Comparison of ENCODE assay signal across 17 mouse cellular contexts in genomic region chr5:103174607-103175006, GRCm38 (mm10). TPM values are rescaled to one million over a fixed set of nuclear protein-coding genes. Genes with fewer than 3 reads are reported as not detected.
DNase-seq lines count a peak whose midpoint lies in the region; ATAC-seq and TF ChIP-seq lines count a peak whose summit lies in the region.
"Had no signal": no experiment of that assay in that cellular context is flagged by ENCODE, and none has a peak within 500 bp of the region (broad histone marks: within the 10 kb centered on the region; RNA-seq: fewer than 3 reads in every experiment).

No protein-coding gene starts in this region.

- peaks cover 19% of the 10 kb centered on the region for H3K4me1 ChIP-seq in hindbrain, embryonic 14.5 days (replicated peaks; ENCODE audit: control insufficient read depth, insufficient read depth, low read length)
- H3K4me1 ChIP-seq in hindbrain, embryonic 12.5 days = peaks cover 20% of the 10 kb centered on the region
- H3K4me1 ChIP-seq: lung, embryonic 15.5 days; megakaryocyte, embryonic 14.5 days had no signal

- 0 out of 2 replicates have a peak, but pooled peaks cover 3% of the 10 kb centered on the region for H3K9me3 ChIP-seq in hindbrain, embryonic 14.5 days (ENCODE audit: control insufficient read depth, low read length)
- peaks cover 7% of the 10 kb centered on the region; the same call in 1 of the 2 replicates for H3K9me3 ChIP-seq in hindbrain, embryonic 12.5 days (replicated peaks)
- H3K9me3 ChIP-seq: embryonic facial prominence, embryonic 13.5 days; lung, embryonic 15.5 days had no signal

- no peaks in the 10 kb centered on the region for H3K36me3 ChIP-seq in hindbrain, embryonic 14.5 days (replicated peaks; ENCODE audit: control insufficient read depth, insufficient read depth)
- no peaks in the 10 kb centered on the region for H3K36me3 ChIP-seq in hindbrain, embryonic 12.5 days
- H3K36me3 ChIP-seq: embryonic facial prominence, embryonic 13.5 days; G1E; lung, embryonic 15.5 days had no signal

- DNase-seq in hindbrain, embryonic 14.5 days (ENCODE audit: low spot score) = no peak
- peak; percentile 45 to 53 for DNase-seq in layer of hippocampus, postnatal 36 days
- DNase-seq in retina, embryonic 14.5 days (ENCODE audit: low spot score) = peak; percentile 37
- no peak for DNase-seq in gastrocnemius, adult 2 months
- no peak for DNase-seq in testis, postnatal 14 days (ENCODE audit: low spot score)
- no peak for DNase-seq in c-Kit-positive CD71-positive TER-119-positive erythroid progenitor cells, embryonic 14.5 days (ENCODE audit: low spot score)
- DNase-seq: adrenal gland, postnatal 36 days; heart, postnatal 4 days; kidney, adult 11 months; kidney, postnatal 4 days had no signal

- no peak for ATAC-seq in hindbrain, embryonic 14.5 days (ENCODE audit: low FRiP score)
- no peak for ATAC-seq in hindbrain, embryonic 12.5 days (ENCODE audit: low FRiP score)
- ATAC-seq in frontal cortex, adult (ENCODE audit: low TSS enrichment) = peak; percentile 85

- TF ChIP-seq CTCF in gastrocnemius, adult 2 months (IDR thresholded peaks at IDR 0.05) = no peak

- H3K4me2 ChIP-seq in hindbrain, embryonic 14.5 days (replicated peaks) = no peak overlapping the region
- H3K4me2 ChIP-seq in hindbrain, embryonic 12.5 days (replicated peaks) = no peak overlapping the region
- H3K4me2 ChIP-seq: embryonic facial prominence, embryonic 13.5 days; lung, embryonic 15.5 days had no signal

- no peaks in the 10 kb centered on the region for H3K27me3 ChIP-seq in hindbrain, embryonic 14.5 days (ENCODE audit: control insufficient read depth, insufficient read depth, low read length)
- no peaks in the 10 kb centered on the region for H3K27me3 ChIP-seq in hindbrain, embryonic 12.5 days
- H3K27me3 ChIP-seq: embryonic facial prominence, embryonic 13.5 days; lung, embryonic 15.5 days; megakaryocyte, embryonic 14.5 days had no signal

- 40% methylated on average over 7 of the region's 7 CpGs for WGBS in hindbrain, embryonic 14.5 days
- WGBS in hindbrain, embryonic 12.5 days = 57% methylated on average over 7 of the region's 7 CpGs

- intact Hi-C loops in gastrocnemius, adult 2 months (cut with DNase I) = no loop called here

- H3K9ac ChIP-seq in hindbrain, embryonic 14.5 days = no peak overlapping the region
- H3K9ac ChIP-seq in hindbrain, embryonic 12.5 days = no peak overlapping the region
- H3K9ac ChIP-seq: embryonic facial prominence, embryonic 13.5 days; lung, embryonic 15.5 days had no signal

- H3K27ac ChIP-seq in hindbrain, embryonic 14.5 days = 0 out of 2 replicates have a peak overlapping the region, but pooled peaks have one; percentile 38
- H3K27ac ChIP-seq in hindbrain, embryonic 12.5 days = no peak overlapping the region
- no peak overlapping the region for H3K27ac ChIP-seq in gastrocnemius, adult 2 months
- H3K27ac ChIP-seq: embryonic facial prominence, embryonic 13.5 days; lung, embryonic 15.5 days had no signal

- H3K4me3 ChIP-seq in hindbrain, embryonic 14.5 days (replicated peaks; ENCODE audit: low read length) = no peak overlapping the region
- H3K4me3 ChIP-seq in hindbrain, embryonic 12.5 days = no peak overlapping the region
- no peak overlapping the region for H3K4me3 ChIP-seq in gastrocnemius, adult 2 months
- H3K4me3 ChIP-seq: embryonic facial prominence, embryonic 13.5 days; lung, embryonic 15.5 days; megakaryocyte, embryonic 14.5 days had no signal

RNA-seq across cellular contexts. Expression of gene Mapk10, which starts 36.5 kb away (rescaled TPM):
- polyA plus RNA-seq in hindbrain, embryonic 14.5 days (2014; fragmentation: Nextera tagmentation; extraction: Ambion mirVana) = 86.6 and 107 TPM in 2 replicates
- polyA plus RNA-seq in hindbrain, embryonic 12.5 days (2016; fragmentation: Nextera tagmentation; extraction: Ambion mirVana) = 77.6 and 91.8 TPM in 2 replicates
- 100 to 1,000 TPM; 417 to 454 TPM for total RNA-seq in layer of hippocampus, postnatal 36 days (2021)
- 1 to 10 TPM; 1.1 to 1.2 TPM for total RNA-seq in gastrocnemius, adult 2 months (2021)
- total RNA-seq: liver, adult 2 months had no signal
- polyA plus RNA-seq: G1E; liver, adult 2 months had no signal

Comparison
In these comparisons a context has a peak if more than half of its experiments do, and no peak if none do; other contexts are left out.
1. DNase-seq: peak in layer of hippocampus, postnatal 36 days (2 of 2) and retina, embryonic 14.5 days (single experiment); none in hindbrain, embryonic 14.5 days (single experiment), gastrocnemius, adult 2 months (single experiment), testis, postnatal 14 days (single experiment) and c-Kit-positive CD71-positive TER-119-positive erythroid progenitor cells, embryonic 14.5 days (single experiment).
2. RNA of gene Mapk10, which starts 36.5 kb away (total RNA-seq): 417 to 454 TPM in layer of hippocampus, postnatal 36 days; 1.1 to 1.2 TPM in gastrocnemius, adult 2 months; every median in the first group is over 100 times any median in the second.